Mouse (Mus musculus) midbrain, postnatal 0 days (tissue): ENCODE measurements at regions not wholly inside any gene's neighbourhood (a gene's known extent, or its start where the extent isn't known, plus 50 kb on each side); places are given as distances from the start of the nearest gene placed in this dataset.

Experiments
- ATAC-seq: fragments of 200-750 bp; cut with Nextera tagmentation; 2 replicates; pipeline ENCODE4 v1.8.0; 2017; ENCODE audit warnings: moderate number of reproducible peaks, mild to moderate bottlenecking, moderate TSS enrichment, moderate library complexity; ENCODE audit not compliant: low FRiP score
- DNase-seq: peaks from one replicate; pipeline ENCODE4 v3.0.0-alpha.2; 2015; ENCODE audit warnings: low spot score
- H3K27ac ChIP-seq: fragments of 300-500 bp; sonication (generic); 2 replicates; pipeline ENCODE4 v1.5.1; 2014; ENCODE audit warnings: low read depth, mild to moderate bottlenecking, low read length, mixed read lengths
- H3K27me3 ChIP-seq: fragments of 300-500 bp; sonication (generic); 2 replicates; pipeline ENCODE4 v1.6.1; 2014; ENCODE audit warnings: low read length, control low read depth, mixed read lengths; ENCODE audit not compliant: insufficient read depth
- H3K36me3 ChIP-seq: fragments of 300-500 bp; sonication (generic); 2 replicates; pipeline ENCODE4 v1.6.1; 2014; ENCODE audit warnings: low read length, control low read depth, mixed read lengths; ENCODE audit not compliant: insufficient read depth
- H3K4me1 ChIP-seq: fragments of 300-500 bp; sonication (generic); 2 replicates; pipeline ENCODE4 v1.6.1; 2014; ENCODE audit warnings: mild to moderate bottlenecking, control low read depth, antibody characterized with exemption, low read length, mixed read lengths; ENCODE audit not compliant: insufficient read depth
- H3K4me2 ChIP-seq: fragments of 300-500 bp; sonication (generic); 2 replicates; pipeline ENCODE4 v1.6.1; 2014; ENCODE audit warnings: low read depth, mild to moderate bottlenecking, low read length, mixed read lengths; ENCODE audit not compliant: poor library complexity, severe bottlenecking
- H3K4me3 ChIP-seq: fragments of 300-500 bp; sonication (generic); 2 replicates; pipeline ENCODE4 v1.5.1; 2014; ENCODE audit warnings: low read depth, mild to moderate bottlenecking, low read length, moderate library complexity
- H3K9ac ChIP-seq: fragments of 300-500 bp; sonication (generic); replicated peaks from 2 replicates; pipeline ENCODE4 v1.6.1; 2014; ENCODE audit warnings: mild to moderate bottlenecking, low read length, moderate library complexity, mixed read lengths; ENCODE audit not compliant: poor library complexity, severe bottlenecking
- H3K9me3 ChIP-seq: fragments of 300-500 bp; sonication (generic); 2 replicates; pipeline ENCODE4 v1.6.1; 2016; ENCODE audit warnings: low read length, control low read depth
- CTCF ChIP-seq: IDR thresholded peaks from 2 replicates; pipeline ENCODE4 v1.5.1; 2016; ENCODE audit warnings: antibody characterized with exemption, mild to moderate bottlenecking
- WGBS: fragments of 180-500 bp; shearing (Covaris S2); extraction: QIAGEN DNeasy Blood & Tissue Kit; methylation state at CpG from one replicate; pipeline ENCODE4 v1.1.7; 2014; 5-methylcytosine and 5-hydroxymethylcytosine counted together

GRCm38 (mm10) chr2:131706565-131706964 is 144.5 kb upstream of the Adra1d start:
- no peak overlapping the region for H3K4me2 ChIP-seq
- no peak for ATAC-seq
- H3K27me3 ChIP-seq = no peaks in the 10 kb centered on the region
- no peaks in the 10 kb centered on the region for H3K36me3 ChIP-seq
- H3K9me3 ChIP-seq = no peaks in the 10 kb centered on the region
- H3K27ac ChIP-seq = no peak overlapping the region
- DNase-seq = no peak
- H3K4me3 ChIP-seq = no peak overlapping the region
- TF ChIP-seq CTCF = no peak
- no peaks in the 10 kb centered on the region for H3K4me1 ChIP-seq
- 86% methylated on average over 4 of the region's 4 CpGs for WGBS
- no peak overlapping the region for H3K9ac ChIP-seq

GRCm38 (mm10) chr2:131704406-131704805 is 142.3 kb upstream of the Adra1d start:
- H3K4me1 ChIP-seq = no peaks in the 10 kb centered on the region
- H3K4me3 ChIP-seq = no peak overlapping the region
- no peak for DNase-seq
- no peak overlapping the region for H3K27ac ChIP-seq
- no peaks in the 10 kb centered on the region for H3K36me3 ChIP-seq
- TF ChIP-seq CTCF = no peak
- H3K9ac ChIP-seq = no peak overlapping the region
- H3K27me3 ChIP-seq = no peaks in the 10 kb centered on the region
- no peaks in the 10 kb centered on the region for H3K9me3 ChIP-seq
- no peak overlapping the region for H3K4me2 ChIP-seq
- no peak for ATAC-seq

- no peak overlapping the region for H3K9ac ChIP-seq
- no peak overlapping the region for H3K27ac ChIP-seq
- H3K4me2 ChIP-seq = no peak overlapping the region
- DNase-seq = no peak
- no peaks in the 10 kb centered on the region for H3K36me3 ChIP-seq
- no peaks in the 10 kb centered on the region for H3K4me1 ChIP-seq
- WGBS = 85% methylated on average over 4 of the region's 4 CpGs
- H3K4me3 ChIP-seq = no peak overlapping the region
- no peaks in the 10 kb centered on the region for H3K27me3 ChIP-seq
- ATAC-seq = no peak
- no peaks in the 10 kb centered on the region for H3K9me3 ChIP-seq
- no peak for TF ChIP-seq CTCF
Measured at GRCm38 (mm10) chr2:131702146-131702545, 140.1 kb upstream of the Adra1d start.

GRCm38 (mm10) chr2:131699798-131700197 is 137.7 kb upstream of the Adra1d start:
- Histone ChIP-seq H3K9ac (no peak overlapping the region), H3K27me3 (no peaks in the 10 kb centered on the region), H3K36me3 (no peaks in the 10 kb centered on the region), H3K4me3 (no peak overlapping the region), H3K4me2 (no peak overlapping the region), H3K4me1 (no peaks in the 10 kb centered on the region), H3K9me3 (no peaks in the 10 kb centered on the region), H3K27ac (no peak overlapping the region)
- no peak for DNase-seq
- WGBS = 86% methylated on average over 3 of the region's 3 CpGs
- no peak for ATAC-seq
- TF ChIP-seq CTCF = no peak

- no peak for DNase-seq
- no peak for TF ChIP-seq CTCF
- Histone ChIP-seq H3K4me2 (no peak overlapping the region), H3K9me3 (no peaks in the 10 kb centered on the region), H3K27ac (no peak overlapping the region), H3K27me3 (no peaks in the 10 kb centered on the region), H3K9ac (no peak overlapping the region), H3K36me3 (no peaks in the 10 kb centered on the region), H3K4me1 (no peaks in the 10 kb centered on the region), H3K4me3 (no peak overlapping the region)
- WGBS = 75% methylated on average over 5 of the region's 5 CpGs
- no peak for ATAC-seq
Measured at GRCm38 (mm10) chr2:131698008-131698965, 136.2 kb upstream of the Adra1d start.

- DNase-seq = no peak
- WGBS = 68% methylated on average over 3 of the region's 3 CpGs
- H3K4me2 ChIP-seq = no peak overlapping the region
Measured at GRCm38 (mm10) chr2:131696307-131696706, 134.2 kb upstream of the Adra1d start.

More at GRCm38 (mm10) chr2:131696307-131696706, 134.2 kb upstream of the Adra1d start:
- H3K27ac ChIP-seq = no peak overlapping the region
- H3K36me3 ChIP-seq = no peaks in the 10 kb centered on the region
- H3K4me1 ChIP-seq = no peaks in the 10 kb centered on the region
- no peak overlapping the region for H3K4me3 ChIP-seq
- no peak for ATAC-seq
- H3K27me3 ChIP-seq = no peaks in the 10 kb centered on the region
- TF ChIP-seq CTCF = no peak
- no peak overlapping the region for H3K9ac ChIP-seq
- no peaks in the 10 kb centered on the region for H3K9me3 ChIP-seq
